Mouse (Mus musculus) adrenal gland, postnatal 25 days (tissue): ENCODE results near the gene Hoxc9. TPM values are rescaled to one million over a fixed set of nuclear protein-coding genes. Genes with fewer than 3 reads are reported as not detected.
A peak's percentile ranks its signal among the peaks of the same experiment; 100 is the strongest.

ENCODE experiments used
- DNase-seq: peaks from one replicate; pipeline ENCODE4 v3.0.0; 2021; ENCODE audit warnings: mixed read lengths
- total RNA-seq: library from RNA; stranded (reverse); gene quantifications from 2 replicates; pipeline ENCODE4 v1.2.3, GENCODE M21; 2021

Hoxc9 gene
- total RNA-seq, 1 experiment from 2014 or later: 0.85 TPM

DNA sequence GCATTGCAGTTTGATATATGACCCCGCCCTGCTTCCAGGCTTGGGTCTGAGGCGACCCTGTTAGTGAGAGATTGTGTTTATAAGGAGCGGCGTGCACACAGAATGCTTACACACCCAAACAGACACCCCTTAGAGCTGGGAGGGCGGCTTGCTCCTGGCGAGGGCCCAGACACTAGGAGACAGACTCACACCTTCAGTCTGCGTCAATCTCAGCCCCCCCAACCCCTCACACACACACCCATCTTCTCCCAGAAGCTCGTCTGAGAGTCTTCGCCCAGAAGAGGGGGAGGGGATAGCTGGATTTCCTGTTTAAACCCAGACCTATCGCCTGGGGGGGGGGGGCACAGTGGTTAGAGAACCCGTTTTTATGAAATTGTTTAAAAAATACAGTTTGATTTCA is 23.7 kb downstream of the Hoxc9 start:
- no peak for DNase-seq

DNA sequence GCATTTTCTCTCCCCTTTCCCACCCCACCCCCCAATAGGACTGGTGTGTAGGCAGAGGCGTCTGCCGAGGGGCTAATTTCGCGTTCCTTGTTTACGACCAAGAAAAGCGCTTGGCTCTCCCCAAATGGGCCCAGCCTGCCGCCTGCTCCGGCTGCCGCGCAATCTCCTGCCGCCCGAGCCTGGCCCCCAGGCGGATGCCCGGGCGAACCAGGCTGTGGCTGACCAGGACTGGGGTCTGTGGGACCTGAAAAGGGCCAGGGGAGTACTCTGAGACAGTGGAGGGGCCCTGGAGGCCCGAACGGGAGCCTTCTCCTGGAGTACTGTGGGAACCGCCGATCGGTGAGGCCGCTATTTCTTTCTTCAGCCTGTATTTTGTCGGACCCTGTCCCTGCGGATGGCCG is 24.3 kb downstream of the Hoxc9 start:
- no peak for DNase-seq

DNA sequence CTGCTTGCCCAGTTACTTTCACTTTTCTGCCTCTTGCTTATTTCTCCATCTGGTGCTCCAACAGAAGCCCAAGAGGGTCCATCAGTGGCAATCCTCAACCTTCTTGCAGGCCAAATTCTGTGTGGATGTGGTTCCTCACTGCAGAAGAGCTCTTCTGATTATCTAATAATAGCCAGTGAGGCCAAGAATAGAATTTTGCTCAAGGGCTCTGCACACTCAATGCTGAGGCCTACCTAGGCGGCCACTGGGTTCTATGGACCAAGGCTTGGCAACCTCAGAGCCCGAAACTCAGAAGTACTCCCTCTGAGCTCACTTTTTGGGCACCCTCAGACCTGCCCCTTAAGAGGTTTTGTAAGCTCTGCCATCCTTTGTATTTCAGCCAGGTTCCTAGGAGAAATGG is 25.1 kb downstream of the Hoxc9 start:
- no peak for DNase-seq

DNA sequence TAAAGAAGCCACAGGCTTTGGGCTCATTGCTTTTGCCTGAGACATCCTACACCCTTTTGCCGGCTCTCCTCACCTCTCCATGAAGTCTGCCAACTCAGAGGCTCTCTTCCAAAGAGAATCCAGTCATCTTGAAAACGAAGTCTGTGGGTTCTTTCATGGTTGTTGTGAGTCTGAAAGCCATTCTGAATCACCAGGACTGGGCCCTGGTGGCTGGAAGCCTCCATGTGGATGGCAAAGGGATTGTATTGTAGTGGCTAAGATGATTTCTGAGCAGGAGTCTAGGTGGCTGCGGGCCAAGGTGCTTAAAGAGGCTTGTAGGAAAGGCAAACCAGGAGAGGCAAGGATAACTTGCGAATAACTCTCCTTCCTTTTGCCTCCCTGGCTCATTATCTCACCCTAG is 25.9 kb downstream of the Hoxc9 start:
- peak; percentile 45 for DNase-seq

DNA sequence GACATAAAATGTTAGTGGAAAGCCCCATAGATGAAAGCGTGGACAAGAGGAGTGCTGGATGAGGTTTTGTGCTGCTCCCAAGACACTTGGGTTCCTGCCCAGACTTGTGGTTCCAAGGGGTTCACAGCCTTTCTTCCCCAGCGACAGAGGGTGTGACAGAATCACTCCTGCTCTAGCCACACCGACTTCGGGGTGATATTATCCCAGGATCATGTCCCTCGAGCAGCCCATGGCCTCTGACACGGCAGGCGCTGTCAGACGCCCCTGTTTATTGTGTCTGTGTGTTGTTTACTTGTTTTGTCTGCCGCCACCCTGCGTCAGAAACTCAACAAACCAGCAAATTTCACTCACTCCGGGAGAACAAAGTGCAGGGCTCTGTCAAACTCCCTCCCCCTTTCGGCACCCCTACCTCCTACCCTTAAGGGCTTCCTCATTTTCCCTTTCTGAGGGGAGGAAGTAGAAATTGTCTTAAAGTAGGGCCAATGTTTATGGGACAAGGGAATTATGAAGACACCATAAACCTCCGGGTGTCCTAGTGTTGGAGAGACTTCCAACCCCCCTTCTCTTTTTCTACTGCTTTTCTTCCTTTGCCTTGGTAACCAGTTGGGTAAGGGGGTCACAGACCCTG is 26.7 kb downstream of the Hoxc9 start:
- DNase-seq: no peak

DNA sequence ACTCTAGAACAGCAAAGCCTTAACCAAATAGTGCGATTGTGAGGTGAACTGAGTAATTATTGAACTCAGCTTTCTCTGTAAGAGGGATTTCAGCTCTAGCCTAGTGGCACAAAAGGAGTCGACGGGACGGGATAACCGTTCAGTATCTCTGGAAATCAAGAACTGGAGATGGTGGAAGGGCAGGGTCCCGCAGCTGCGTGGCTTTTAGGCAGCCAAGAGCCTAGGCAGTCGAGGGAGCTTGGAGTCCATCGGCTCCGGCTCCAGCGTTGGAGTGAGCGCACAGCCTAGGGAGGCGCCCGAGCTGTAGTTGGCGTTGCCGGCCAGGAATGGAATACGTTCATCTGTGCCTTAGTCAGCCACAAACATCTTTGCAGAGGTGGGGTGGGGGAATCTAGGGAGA is 29.1 kb downstream of the Hoxc9 start:
- DNase-seq: peak; percentile 57

DNA sequence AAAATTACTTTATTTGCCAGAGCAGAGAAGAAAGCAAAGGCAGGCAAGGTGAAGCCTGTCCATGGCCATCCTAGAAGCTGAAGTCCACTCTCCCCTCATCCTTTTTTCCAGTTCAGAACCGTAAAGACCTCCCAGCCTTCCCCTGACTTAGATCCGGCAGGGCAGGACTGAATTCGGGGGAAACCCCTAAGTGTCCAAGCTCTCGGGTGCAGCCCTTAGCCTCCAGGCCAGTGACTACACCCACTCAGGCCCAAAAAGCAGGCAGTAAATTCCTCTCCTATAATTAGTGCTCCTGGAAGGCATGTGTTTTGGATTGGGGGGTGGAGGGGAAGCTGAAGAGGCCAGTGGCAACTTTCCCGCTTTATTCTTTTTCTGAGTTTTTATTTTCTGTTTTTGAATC is 29.6 kb downstream of the Hoxc9 start:
- DNase-seq: no peak

DNA sequence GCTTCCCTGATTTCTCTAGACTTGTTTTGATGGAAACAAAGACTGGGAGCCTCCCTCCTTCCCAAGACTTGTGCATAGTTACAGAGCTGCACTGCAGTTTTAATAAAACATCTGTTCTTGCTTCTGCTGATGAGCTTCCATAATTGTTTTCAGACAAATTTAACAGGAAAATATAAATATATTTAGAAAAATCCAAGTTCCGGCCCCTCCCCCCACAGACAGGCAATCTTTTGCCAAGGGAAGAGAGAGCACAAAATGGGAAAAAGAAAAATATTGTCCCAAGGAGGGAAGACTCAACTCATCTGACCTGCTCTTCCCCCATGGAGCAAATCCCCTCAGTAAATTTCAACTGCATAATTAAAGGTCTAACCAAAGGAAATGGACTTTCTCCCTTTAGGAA is 30.1 kb downstream of the Hoxc9 start:
- DNase-seq: no peak

DNA sequence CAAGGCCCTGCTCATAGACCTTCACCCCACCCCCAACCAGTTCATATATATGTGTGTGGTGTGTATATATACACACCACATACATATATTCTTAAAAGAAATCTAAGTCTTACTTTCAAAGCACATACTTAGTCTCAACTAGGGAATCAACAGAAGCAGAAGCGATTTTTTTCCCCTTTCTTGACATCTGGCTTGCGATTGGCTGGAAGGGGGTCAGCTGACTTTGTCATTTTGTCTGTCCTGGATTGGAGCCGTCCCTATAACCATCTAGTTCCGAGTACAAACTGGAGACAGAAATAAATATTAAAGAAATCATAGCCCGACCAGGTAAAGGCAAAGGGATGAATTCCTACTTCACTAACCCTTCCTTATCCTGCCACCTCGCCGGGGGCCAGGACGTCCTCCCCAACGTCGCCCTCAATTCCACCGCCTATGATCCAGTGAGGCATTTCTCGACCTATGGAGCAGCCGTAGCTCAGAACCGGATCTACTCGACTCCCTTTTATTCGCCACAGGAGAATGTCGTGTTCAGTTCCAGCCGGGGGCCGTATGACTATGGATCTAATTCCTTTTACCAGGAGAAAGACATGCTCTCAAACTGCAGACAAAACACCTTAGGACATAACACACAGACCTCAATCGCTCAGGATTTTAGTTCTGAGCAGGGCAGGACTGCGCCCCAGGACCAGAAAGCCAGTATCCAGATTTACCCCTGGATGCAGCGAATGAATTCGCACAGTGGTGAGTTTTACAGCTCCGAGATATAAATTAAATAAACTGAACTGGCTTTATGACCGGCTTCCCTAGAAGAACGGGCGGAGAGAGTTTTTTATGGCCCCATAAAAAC is 33.2 kb downstream of the Hoxc9 start:
- peak; percentile 57 for DNase-seq

DNA sequence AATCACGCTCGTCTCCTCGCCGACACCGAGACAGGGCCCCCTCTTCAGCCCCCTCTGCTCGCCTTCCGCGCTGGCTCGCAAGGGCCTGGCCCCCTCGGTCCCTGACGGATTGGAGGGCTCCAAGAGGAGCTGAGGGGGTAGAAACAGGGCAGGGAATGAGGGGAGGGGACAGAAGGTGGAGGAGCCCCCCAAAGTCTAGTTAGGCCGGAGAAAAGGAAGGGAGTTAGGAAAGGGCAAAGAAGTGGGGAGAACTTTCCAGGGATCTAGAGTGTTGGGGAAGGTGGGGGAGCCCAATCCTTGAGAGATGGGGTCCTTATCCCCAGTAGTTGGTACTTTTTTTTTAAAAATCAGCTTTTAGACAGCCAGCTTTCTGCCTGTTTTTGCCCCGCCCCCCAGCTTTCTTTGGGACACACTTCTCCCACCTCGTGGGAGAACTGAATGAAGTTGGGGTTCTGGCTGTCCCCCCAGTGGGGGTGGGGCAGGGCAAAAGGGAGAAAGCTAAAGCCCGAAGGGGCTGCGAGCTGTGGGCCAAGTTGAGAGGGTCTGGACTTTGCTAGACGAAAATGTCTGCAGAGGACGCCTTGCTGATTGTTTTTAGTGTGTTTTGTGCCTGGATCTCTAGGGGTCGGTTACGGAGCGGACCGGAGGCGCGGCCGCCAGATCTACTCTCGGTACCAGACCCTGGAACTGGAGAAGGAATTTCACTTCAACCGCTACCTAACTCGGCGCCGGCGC is 34.0 kb downstream of the Hoxc9 start:
- DNase-seq: peak; percentile 54

DNA sequence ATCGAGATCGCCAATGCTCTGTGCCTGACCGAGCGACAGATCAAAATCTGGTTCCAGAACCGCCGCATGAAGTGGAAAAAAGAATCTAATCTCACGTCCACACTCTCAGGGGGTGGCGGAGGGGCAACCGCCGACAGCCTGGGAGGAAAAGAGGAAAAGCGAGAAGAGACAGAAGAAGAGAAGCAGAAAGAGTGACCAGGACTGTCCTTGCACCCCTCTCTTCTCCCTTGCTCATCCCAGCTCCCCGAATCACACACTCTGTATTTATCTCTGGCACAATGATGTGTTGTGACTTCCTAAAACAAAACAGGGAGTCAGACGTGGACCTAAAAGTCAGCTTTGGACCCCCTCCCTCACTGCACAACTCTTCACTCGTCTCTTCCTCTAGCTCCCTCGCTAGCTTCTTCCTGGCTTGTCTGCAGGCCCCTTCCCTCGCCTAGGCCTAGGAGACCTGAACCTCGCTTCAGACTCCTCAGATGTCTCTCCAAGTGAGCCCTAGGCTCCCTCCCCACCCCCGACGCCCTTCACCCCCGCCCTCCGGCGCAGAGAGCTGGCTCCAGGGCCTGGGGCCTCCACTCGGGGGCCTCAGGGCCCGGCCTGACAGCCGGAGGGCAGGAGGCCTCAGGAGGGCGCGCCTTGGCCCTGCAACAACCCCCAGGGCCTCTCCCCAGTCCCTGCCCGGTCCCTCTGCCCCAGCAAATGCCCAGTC is 34.8 kb downstream of the Hoxc9 start:
- no peak for DNase-seq

DNA sequence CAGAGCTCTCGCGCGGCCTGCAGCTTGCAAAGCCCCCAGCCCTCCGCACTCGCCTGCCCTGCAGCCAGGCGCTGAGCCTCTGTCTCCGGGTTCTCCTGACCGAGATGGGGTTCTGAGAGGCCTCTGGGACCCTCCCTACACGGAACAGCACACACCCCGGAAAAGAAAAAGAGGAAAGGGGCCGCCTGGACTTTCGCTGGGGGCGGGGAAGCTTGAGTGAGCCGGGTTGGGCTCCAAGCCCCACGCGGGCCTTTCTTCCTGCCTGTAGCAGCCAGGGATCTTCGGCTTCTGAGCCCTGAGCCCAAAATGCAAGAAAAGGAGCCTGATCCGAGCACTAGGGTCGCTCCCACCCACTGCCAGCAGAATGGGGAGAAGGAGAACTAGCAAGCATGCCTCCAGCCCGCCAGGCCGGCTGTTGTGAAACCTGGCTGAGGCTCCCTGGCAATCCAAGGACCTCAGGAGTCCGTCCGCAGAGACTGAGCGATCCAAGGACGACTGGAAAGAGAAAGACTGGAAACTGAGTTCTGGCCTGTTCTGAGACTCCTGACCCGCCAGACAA is 35.8 kb downstream of the Hoxc9 start:
- peak; percentile 65 for DNase-seq

DNA sequence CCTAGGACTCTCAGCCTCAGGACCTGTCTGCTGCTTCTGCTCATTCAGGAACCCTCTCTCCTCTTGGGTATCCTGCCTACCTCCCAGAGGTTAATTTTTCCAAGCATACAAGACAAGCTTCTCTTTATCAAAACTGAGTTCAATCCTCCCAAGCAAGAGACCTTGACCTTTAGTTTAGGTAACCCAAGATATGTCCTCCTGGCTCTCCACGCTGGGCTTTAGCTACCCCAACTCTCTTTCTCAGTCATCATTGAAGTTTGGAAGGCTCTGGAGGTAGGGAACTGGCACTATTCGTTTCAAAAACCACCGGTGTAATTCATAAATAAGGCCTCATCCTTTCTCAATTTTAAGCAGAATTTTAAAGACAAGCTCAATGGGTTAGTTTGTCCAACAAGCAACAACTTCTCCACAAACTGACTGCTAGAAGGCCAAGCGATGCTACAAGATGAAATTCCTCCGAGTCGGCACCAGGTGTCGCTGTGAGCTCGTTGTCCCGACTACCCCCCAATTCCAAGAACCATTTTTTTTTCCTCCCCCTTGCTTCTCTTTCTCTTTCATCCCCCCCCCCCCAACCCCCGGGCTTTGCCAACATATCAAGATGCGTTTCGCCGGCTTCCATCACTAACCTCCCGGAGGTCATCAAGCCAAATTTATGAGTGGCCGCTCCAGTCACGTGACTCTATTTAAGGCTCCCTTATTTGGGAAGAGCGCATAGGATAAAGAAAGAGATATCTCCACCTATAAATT is 37.2 kb downstream of the Hoxc9 start:
- peak; percentile 67 for DNase-seq

DNA sequence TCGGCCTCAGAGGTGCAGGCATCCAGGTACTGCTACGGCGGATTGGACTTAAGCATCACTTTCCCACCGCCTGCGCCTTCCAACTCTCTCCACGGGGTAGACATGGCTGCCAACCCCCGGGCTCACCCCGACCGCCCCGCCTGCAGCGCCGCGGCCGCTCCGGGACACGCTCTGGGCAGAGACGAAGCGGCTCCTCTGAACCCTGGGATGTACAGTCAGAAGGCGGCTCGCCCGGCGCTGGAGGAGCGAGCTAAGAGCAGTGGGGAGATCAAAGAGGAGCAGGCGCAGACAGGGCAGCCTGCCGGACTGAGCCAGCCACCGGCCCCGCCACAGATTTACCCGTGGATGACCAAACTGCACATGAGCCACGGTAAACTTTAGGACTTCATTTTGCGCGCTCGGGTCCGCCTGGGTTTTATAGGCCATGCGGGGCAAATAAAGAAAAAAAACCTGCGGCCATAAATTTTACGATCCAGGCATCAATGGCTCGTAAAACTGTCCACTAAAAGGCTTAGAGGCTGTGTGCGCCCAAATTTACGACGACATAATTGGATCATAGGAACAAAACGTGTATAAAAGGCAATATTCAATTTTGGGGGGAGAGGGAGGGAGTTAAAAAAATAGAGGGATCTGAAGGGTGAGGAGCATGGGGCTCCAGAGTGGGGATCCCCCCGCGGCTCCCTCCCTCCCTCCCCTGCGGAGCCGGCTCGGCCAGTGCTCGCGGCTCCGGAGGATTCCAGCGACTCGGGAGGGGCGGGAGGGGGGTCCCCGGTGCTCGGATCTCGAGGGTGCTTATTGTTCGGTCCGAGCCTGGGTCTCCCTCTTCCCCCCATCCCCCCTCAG is 38.1 kb downstream of the Hoxc9 start:
- peak; percentile 76 for DNase-seq

DNA sequence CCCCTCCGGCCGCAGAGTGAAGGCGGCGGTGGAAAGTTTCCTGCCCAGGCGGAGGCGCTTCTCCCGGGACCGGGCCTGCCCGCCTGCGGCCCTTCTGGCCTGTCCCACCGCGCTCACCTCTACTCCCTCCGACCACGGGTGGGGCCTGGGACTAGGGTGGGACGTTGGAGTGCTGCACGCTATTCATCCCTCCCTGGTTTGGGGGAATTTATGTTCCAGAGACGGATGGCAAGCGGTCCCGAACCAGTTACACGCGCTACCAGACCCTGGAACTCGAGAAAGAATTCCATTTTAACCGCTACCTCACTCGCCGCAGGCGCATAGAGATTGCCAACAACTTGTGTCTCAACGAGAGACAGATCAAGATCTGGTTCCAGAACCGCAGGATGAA is 38.8 kb downstream of the Hoxc9 start:
- DNase-seq: no peak

DNA sequence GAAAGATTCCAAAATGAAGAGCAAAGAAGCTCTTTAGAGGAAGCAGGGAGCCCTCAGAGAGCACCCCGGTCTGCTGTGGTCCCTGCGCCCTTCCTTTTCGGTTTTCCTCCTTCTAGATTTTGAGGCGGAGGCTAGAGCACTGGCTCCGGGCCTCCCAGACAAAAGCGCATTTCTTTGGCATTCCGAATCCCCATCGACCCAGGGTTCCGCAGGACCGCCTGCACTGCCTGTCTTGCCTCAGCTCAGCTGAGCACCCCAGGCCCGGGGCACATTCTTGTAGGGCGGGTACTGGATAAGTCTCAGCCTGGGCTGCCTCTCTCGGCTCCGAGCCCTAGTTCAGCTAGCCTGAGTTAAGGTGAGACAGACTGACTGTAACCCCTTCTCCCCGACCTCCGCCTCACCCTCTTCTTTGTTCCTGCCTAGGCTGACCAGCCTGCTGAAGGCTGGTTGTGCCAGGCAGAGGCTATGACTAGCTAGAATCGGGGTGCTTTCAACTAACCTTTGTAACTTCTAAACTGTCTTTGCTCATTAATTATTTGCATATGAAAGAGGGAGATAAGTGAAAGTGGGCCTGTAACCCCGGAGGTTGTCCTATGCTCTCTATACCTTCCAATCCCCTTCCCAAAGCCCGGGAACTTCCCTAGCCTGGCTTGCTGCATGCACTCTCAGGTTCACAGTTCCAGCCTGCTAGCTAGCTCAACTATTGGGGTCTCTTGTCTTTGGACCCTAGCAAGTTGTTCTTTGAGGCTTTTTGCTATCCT is 39.3 kb downstream of the Hoxc9 start:
- DNase-seq: no peak

DNA sequence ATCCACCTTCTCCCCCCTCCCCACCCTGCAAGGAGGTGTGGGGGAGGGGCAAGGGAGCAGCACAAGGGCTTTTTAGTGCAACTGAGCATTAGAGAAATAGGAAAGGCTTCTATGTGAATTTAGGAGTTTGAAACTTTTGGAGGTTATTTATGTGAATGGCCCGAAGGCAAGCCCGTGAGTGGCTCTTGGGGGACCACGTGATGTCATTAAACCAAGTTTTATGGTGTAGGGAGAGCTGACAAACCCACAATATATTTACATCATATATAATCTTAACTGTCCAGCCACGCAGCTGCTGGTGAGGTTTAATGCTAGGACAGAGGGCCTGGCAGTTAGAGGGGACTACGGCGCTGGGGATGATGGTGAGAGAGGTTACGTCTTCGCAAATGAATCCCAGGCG is 42.4 kb downstream of the Hoxc9 start, which contains the start of gene Hoxc4:
TSS of gene Hoxc4 (plus strand) at position 299 of the 400 bp plus-strand sequence.
- DNase-seq: no peak

DNA sequence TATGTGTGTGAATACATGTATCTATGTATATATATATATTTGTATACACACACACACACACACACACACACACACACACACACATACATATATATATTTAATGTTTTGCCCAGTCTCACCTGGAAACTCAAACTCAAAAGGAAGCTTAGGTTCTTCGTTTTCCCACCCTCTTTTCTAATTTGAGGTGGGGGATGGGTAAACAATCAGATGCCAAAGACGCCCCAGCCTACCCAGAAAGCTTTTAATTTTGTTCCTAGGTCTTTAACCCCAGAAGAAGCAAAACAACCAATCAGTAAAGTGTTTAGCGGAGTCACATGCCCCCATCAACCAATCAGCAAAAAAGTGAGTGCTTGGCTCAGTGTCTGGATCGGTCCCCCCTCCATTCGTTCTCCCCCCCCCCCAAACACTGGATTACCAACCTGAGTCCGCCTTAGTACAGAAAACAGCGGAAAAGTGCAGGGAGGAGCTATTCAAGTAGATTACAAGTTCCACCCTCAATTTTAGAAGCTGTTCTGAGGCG is 44.7 kb downstream of the Hoxc9 start:
- no peak for DNase-seq

DNA sequence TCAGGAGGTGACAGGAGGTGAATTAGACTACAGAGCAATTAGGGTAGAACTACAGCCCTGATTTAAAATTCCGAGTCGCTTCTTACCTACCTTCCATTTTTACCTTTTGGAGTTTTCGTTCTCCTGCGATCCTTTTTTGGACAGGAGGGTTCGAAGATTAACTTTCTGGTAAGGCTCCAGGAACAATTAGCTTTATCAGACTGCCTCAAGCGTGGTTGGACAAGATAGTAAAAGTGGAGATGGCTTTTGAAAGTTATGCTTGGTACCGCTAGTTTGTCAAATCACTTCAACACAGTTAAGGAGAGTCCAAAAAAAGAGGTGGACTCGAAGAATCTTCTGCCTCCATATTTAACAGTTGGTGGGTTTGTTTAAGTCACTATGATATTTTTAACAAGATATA is 45.3 kb downstream of the Hoxc9 start:
- no peak for DNase-seq
